Mouse (Mus musculus): ENCODE measurements at regions not wholly inside any gene's neighbourhood (a gene's known extent, or its start where the extent isn't known, plus 50 kb on each side); places are given as distances from the start of the nearest gene placed in this dataset.

DNA sequence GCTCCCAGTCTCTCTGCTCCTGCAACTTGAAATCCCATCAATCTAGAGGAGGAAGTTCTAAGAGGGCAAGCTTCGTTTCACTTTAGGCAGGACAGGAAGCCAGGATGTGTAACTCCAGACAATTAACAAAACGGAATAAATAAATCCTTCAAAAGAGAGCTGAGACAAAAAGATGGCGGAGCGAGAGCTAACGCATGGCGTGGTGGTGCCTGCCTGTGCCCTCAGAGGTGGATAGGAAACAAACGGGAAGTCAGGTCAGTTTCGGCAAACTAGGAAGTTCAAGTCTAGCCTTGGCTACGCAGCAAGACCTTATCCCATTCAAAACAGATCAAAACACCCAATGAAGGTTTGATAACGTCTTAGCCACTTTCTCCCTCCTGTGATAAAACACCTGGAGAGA is 52.1 kb upstream of the Kras start:
- no peak overlapping the region for H3K4me3 ChIP-seq (ENCODE audit: control insufficient read depth in 1 of 2, insufficient read depth in 1 of 2, low read depth in 1 of 2, low read length in 2 of 2)
- H3K9me3 ChIP-seq (ENCODE audit: control insufficient read depth, low read length): peaks cover 3% of the 10 kb centered on the region; the same call in 1 of the 2 replicates
- no peak overlapping the region for H3K9ac ChIP-seq (ENCODE audit: low read length)
- no peak overlapping the region for H3K27ac ChIP-seq (replicated peaks in 1 of 2; ENCODE audit: control insufficient read depth in 1 of 2, insufficient read depth in 1 of 2, low read depth in 2 of 2, low read length in 2 of 2)
- H3K27me3 ChIP-seq (ENCODE audit: control insufficient read depth, insufficient read depth, low read length): peaks cover 67% of the 10 kb centered on the region
- peaks cover 11 to 16% of the 10 kb centered on the region in 2 experiments for H3K4me1 ChIP-seq (ENCODE audit: control insufficient read depth in 2 of 2, insufficient read depth in 2 of 2, low read length in 2 of 2)
- no peak for ATAC-seq (ENCODE audit: insufficient number of reproducible peaks, insufficient read depth, low FRiP score, low read depth)
- WGBS: 86% methylated on average over 10 of the region's 10 CpGs
- H3K36me3 ChIP-seq (ENCODE audit: control insufficient read depth, insufficient read depth, low read length): no peaks in the 10 kb centered on the region
- no peak overlapping the region for H3K4me2 ChIP-seq (ENCODE audit: low read length)

GRCm38 (mm10) chr6:145300266-145300858 is 50.3 kb upstream of the Kras start:
- Histone ChIP-seq H3K9me3 (ENCODE audit: control insufficient read depth, low read length) (peaks cover 3% of the 10 kb centered on the region; the same call in 1 of the 2 replicates), H3K4me3 (ENCODE audit: control insufficient read depth in 1 of 2, insufficient read depth in 1 of 2, low read depth in 1 of 2, low read length in 2 of 2) (no peak overlapping the region), H3K36me3 (ENCODE audit: control insufficient read depth, insufficient read depth, low read length) (no peaks in the 10 kb centered on the region), H3K4me1 (ENCODE audit: control insufficient read depth in 2 of 2, insufficient read depth in 2 of 2, low read length in 2 of 2) (peaks cover 11 to 18% of the 10 kb centered on the region in 2 experiments), H3K9ac (ENCODE audit: low read length) (no peak overlapping the region), H3K27me3 (ENCODE audit: control insufficient read depth, insufficient read depth, low read length) (peaks cover 73% of the 10 kb centered on the region), H3K4me2 (ENCODE audit: low read length) (no peak overlapping the region), H3K27ac (replicated peaks in 1 of 2; ENCODE audit: control insufficient read depth in 1 of 2, insufficient read depth in 1 of 2, low read depth in 2 of 2, low read length in 2 of 2) (no peak overlapping the region)
- 55% methylated on average over 6 of the region's 6 CpGs for WGBS
- ATAC-seq (ENCODE audit: insufficient number of reproducible peaks, insufficient read depth, low FRiP score, low read depth): no peak
